Mouse (Mus musculus) leukemia stem cell, adult 10-12 weeks (primary cell): ENCODE measurements around the gene Pbrm1. TPM values are rescaled to one million over a fixed set of nuclear protein-coding genes. Genes with fewer than 3 reads are reported as not detected.

Experiments used
- polyA plus RNA-seq: library from polyadenylated mRNA; stranded (reverse); fragments of >175 nt; gene quantifications from 2 replicates; pipeline ENCODE4 v1.2.3, GENCODE M21; 2012; ENCODE audit warnings: low replicate concordance

The Pbrm1 gene
- polyA plus RNA-seq, result 7.6 and 21.7 TPM in 2 replicates

GRCm38 (mm10) chr14:31018860-31019291 lies at the start of gene Pbrm1, which contains the start of gene Gnl3:
Gene Pbrm1, plus strand, starts transcription at chr14:31019138.
Gene Gnl3, minus strand, starts transcription at chr14:31019152.

GRCm38 (mm10) chr14:31001307-31002205 lies 17.4 kb upstream of the Pbrm1 start, which contains the start of the genes Glt8d1 and Spcs1:
Gene Glt8d1, plus strand, starts transcription at chr14:31001400.
Gene Spcs1, minus strand, starts transcription at chr14:31001672.

GRCm38 (mm10) chr14:31128826-31129219 lies 109.9 kb downstream of the Pbrm1 start, which contains the start of gene Smim4:
Gene Smim4, minus strand, starts transcription at chr14:31128956.

GRCm38 (mm10) chr14:31130236-31131220 lies 111.6 kb downstream of the Pbrm1 start, which contains the start of gene Nt5dc2:
Gene Nt5dc2, plus strand, starts transcription at chr14:31131053.

DNA sequence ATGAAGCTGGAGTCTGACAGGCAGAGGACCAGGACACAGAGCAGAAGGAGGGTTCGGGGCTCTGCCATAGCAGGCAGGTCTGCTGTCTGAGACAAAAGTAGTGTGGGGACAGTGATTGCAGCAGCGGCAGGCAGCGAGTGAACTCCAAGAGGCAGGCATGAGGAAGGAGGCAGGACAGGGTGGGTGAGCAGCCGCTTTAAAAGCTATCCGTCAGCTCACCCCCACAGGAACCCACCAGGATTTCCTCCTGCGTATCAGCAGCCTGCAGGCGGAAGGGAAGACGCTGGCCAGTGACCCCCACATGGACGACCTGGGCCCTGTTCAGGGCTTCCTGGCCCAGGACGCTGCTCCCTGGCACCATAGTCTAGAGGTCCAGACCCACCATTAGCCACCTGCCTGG lies 149.5 kb downstream of the Pbrm1 start, which contains the start of gene Stab1:
TSS of gene Stab1 (minus strand) at position 217 of the 400 bp plus-strand sequence.

Other genes with a start within 250 kb of the Pbrm1 start
- 18.3 and 50.0 TPM in 2 replicates for gene Tmem110, start 193.5 kb upstream of the Pbrm1 start, polyA plus RNA-seq
- not detected in 2 replicates for gene Mustn1, start 139.9 kb upstream of the Pbrm1 start, polyA plus RNA-seq
- not detected in 2 replicates for gene Itih4, start 132.7 kb upstream of the Pbrm1 start, polyA plus RNA-seq
- 0.17 TPM in 1 of 2 replicates, not detected in the other for gene Itih3, start 95.4 kb upstream of the Pbrm1 start, polyA plus RNA-seq
- not detected in 2 replicates for gene Itih1, start 75.8 kb upstream of the Pbrm1 start, polyA plus RNA-seq
- gene Nek4, start 67.8 kb upstream of the Pbrm1 start, polyA plus RNA-seq, result 2.5 and 3.4 TPM in 2 replicates
- gene Glt8d1, start 17.7 kb upstream of the Pbrm1 start, polyA plus RNA-seq, result 2.4 and 4.0 TPM in 2 replicates
- 15.1 and 44.4 TPM in 2 replicates for gene Spcs1, start 17.5 kb upstream of the Pbrm1 start, polyA plus RNA-seq
- gene Gnl3, start within 50 bp of the Pbrm1 start, polyA plus RNA-seq, result 5.0 and 14.9 TPM in 2 replicates
- gene Smim4, start 109.8 kb downstream of the Pbrm1 start, polyA plus RNA-seq, result 48.2 and 72.9 TPM in 2 replicates
- gene Nt5dc2, start 111.9 kb downstream of the Pbrm1 start, polyA plus RNA-seq, result 40.8 and 99.2 TPM in 2 replicates
- gene Stab1, start 149.5 kb downstream of the Pbrm1 start, polyA plus RNA-seq, result 2.1 and 4.2 TPM in 2 replicates
- gene Tnnc1, start 189.2 kb downstream of the Pbrm1 start, polyA plus RNA-seq, result 0.26 TPM in 1 of 2 replicates, not detected in the other
- gene Nisch, start 197.8 kb downstream of the Pbrm1 start, polyA plus RNA-seq, result 128 and 175 TPM in 2 replicates
- gene Sema3g, start 198.7 kb downstream of the Pbrm1 start, polyA plus RNA-seq, result 0.21 and 0.60 TPM in 2 replicates
- gene Phf7, start 232.2 kb downstream of the Pbrm1 start, polyA plus RNA-seq, result 1.8 and 3.5 TPM in 2 replicates
- 34.1 and 85.8 TPM in 2 replicates for gene Bap1, start 232.3 kb downstream of the Pbrm1 start, polyA plus RNA-seq